Mouse (Mus musculus) inflammation-experienced regulatory T-cells, adult 6 months (primary cell): ENCODE measurements around the gene AL731706.2. TPM values are rescaled to one million over a fixed set of nuclear protein-coding genes. Genes with fewer than 3 reads are reported as not detected.

Experiments used
- polyA plus RNA-seq, 3 experiments: library from polyadenylated mRNA; unstranded; fragments of 100-300 nt; shearing (Covaris generic); gene quantifications; one replicate each; pipeline ENCODE4 v1.2.1; 2017

AL731706.2 gene
- polyA plus RNA-seq, 3 experiments from 2014 or later = 13.1 to 24.4 TPM; not detected in 1

Other genes starting within 250 kb of the AL731706.2 start
- not detected for gene Snap25, start 172.2 kb downstream of the AL731706.2 start, polyA plus RNA-seq
- gene Slx4ip, start 5.5 kb upstream of the AL731706.2 start, polyA plus RNA-seq = 1 to 10 TPM; 4.8 to 6.7 (median 6.1) TPM
- gene AL731706.1, start 5.7 kb upstream of the AL731706.2 start, polyA plus RNA-seq = 10 to 100 TPM; 14.1 to 26.3 (median 18.6) TPM
- 10 to 100 TPM; 11.4 to 13.7 (median 11.5) TPM for gene Mkks, start 5.7 kb upstream of the AL731706.2 start, polyA plus RNA-seq
- under 1 TPM; 0.13 to 0.86 (median 0.77) TPM for gene Jag1, start 231.0 kb upstream of the AL731706.2 start, polyA plus RNA-seq